Mouse (Mus musculus): ENCODE results near the gene Tgif2lx2. TPM values are rescaled to one million over a fixed set of nuclear protein-coding genes. Genes with fewer than 3 reads are reported as not detected.

Tgif2lx2 gene
- not detected for total RNA-seq (2023)

DNA sequence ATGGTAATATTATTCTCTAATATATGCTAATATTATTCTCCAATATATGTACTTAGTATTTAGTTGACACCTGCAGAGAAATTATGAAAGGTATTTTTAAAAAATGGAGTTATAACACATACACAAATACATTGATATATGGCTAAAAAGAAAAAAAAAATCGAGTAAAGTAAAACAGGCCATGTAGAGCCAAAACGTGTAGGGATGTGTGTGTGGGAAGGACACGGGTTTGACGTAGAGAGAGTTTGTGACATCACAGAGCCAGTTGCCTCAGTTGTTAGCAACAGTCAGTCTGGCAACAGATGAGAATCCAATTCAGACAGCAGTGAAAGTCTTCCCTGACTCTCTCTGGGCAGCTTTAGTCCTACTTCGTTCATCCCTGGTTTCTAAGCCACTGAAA lies at the start of gene Tgif2lx2:
Tgif2lx2 (plus strand) TSS at position 301 of the 400 bp plus-strand sequence.

Other genes starting within 250 kb of the Tgif2lx2 start
- gene Tgif2lx1, start 53.5 kb downstream of the Tgif2lx2 start, total RNA-seq (2023), result not detected

Measured in CD4-positive naive resting alpha-beta T cell, adult 76 days (primary cell).